Mouse (Mus musculus): ENCODE results near the gene Tppp3. TPM values are rescaled to one million over a fixed set of nuclear protein-coding genes. Genes with fewer than 3 reads are reported as not detected.

Tppp3 gene
- polyA plus RNA-seq, 1 experiment from 2014 or later = 243 TPM

DNA sequence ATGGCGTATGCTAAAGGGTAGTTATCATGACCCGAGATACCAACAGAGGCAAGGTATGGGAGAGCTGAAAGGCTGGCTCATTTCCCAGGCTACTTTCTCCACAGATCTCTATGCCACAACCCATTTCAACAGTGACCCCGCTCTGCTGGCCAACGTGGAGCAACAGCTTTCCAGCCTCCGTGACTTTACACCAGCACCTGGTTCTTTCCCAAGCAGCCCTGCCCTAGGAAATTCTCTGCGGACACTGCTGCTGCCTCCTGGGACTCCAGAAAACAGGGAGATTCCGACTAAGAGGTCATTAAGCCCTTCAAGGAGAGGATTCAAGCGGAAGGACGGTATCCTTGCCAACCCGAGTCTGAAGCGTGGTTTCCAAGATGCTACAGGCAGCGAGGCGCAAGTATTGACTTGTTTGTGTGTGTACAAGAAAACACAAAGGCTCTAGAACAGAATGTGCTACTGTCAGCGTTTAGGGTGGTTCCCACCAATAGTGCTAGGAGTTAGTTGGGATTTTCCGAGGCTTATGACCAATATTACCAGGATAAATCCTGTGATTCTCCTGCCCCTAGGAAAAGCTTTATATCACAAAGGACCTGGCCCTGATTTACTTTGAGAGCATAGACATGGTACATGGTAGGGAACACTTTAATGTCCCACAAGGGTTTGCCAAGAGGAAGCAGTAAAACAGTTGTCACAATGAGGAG, 19.3 kb downstream of the Tppp3 start:
- DNase-seq (ENCODE audit: low spot score) = no peak
- peak overlapping the region; percentile 56; the same call in 1 of the 2 replicates for H3K27ac ChIP-seq
- no peaks in the 10 kb centered on the region for H3K27me3 ChIP-seq (ENCODE audit: insufficient read depth, poor library complexity, severe bottlenecking)
- H3K4me1 ChIP-seq (replicated peaks) = peaks cover 13% of the 10 kb centered on the region
- 70% methylated on average over 15 of the region's 15 CpGs for WGBS
- H3K36me3 ChIP-seq = no peaks in the 10 kb centered on the region
- no peak overlapping the region for H3K4me3 ChIP-seq
- H3K9me3 ChIP-seq = no peaks in the 10 kb centered on the region

DNA sequence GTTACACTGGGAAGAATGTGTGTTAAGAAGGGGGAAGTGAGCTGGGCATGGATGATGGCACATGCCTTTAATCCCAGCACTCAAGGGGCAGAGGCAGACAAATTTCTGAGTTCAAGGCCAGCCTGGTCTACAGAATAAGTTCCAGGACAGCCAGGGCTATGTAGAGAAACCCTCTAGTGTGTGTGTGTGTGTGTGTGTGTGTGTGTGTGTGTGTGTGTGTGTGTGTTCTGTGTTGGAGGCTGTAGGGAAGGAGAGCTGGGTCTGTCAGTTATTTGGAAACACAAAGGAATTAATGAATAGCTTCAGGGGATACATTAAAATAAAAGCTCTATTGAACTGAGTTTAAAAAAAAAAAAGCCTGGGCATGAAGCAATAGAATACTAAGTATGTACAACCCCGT, 20.3 kb downstream of the Tppp3 start:
- peaks cover 17% of the 10 kb centered on the region for H3K4me1 ChIP-seq (replicated peaks)
- 44% methylated on average over 1 of the region's 1 CpGs for WGBS
- DNase-seq (ENCODE audit: low spot score) = no peak
- H3K27ac ChIP-seq = no peak overlapping the region; the same call in 1 of the 2 replicates
- no peaks in the 10 kb centered on the region for H3K27me3 ChIP-seq (ENCODE audit: insufficient read depth, poor library complexity, severe bottlenecking)
- H3K9me3 ChIP-seq = no peaks in the 10 kb centered on the region
- H3K36me3 ChIP-seq = no peaks in the 10 kb centered on the region
- no peak overlapping the region for H3K4me3 ChIP-seq

DNA sequence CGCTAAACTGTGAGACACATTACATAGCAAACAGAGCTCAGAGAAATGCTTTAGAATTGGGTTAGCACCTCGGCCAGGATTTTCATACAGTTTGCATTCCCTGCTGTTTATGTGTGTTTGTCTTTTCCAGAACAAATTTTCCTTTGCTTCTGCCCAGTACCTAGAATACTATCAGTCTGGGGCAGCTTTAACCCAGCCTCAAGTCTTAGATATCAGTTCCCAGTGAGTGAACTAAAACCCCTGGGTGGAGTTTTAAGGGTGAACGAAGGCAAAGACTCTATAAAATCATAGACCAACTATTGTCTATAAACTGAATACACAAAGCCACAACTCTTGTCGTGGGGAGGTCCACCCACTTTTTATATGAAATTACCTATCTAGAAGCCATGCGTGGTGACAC, 22.7 kb downstream of the Tppp3 start:
- H3K9me3 ChIP-seq = no peaks in the 10 kb centered on the region
- H3K27ac ChIP-seq = 0 out of 2 replicates have a peak overlapping the region, but pooled peaks have one; percentile 40
- DNase-seq (ENCODE audit: low spot score) = no peak
- H3K4me3 ChIP-seq = no peak overlapping the region
- WGBS = 91% methylated on average over 5 of the region's 5 CpGs
- H3K36me3 ChIP-seq = no peaks in the 10 kb centered on the region
- H3K27me3 ChIP-seq (ENCODE audit: insufficient read depth, poor library complexity, severe bottlenecking) = no peaks in the 10 kb centered on the region
- peaks cover 26% of the 10 kb centered on the region for H3K4me1 ChIP-seq (replicated peaks)

DNA sequence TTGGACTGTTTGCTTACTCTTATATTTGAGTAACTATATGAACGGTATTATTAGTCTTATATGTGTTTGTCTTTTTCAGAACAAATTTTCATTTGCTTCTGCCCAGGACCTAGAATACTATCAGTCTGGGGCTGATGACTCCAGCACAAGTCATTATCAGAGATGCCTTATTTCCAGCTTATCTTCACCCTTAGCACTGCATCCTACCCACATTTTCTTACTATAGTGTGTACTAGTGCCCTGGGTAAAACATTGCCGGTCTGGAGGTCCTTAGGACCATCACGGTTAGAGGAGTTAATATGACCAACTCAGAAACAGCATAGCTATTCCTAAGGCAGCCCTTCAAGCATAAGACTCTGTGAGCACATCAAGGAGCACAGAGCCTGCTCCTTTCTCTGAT, 23.1 kb downstream of the Tppp3 start:
- 97% methylated on average over 3 of the region's 3 CpGs for WGBS
- no peak for DNase-seq (ENCODE audit: low spot score)
- Histone ChIP-seq H3K4me1 (replicated peaks) (peaks cover 26% of the 10 kb centered on the region), H3K36me3 (no peaks in the 10 kb centered on the region), H3K9me3 (no peaks in the 10 kb centered on the region), H3K27ac (0 out of 2 replicates have a peak overlapping the region, but pooled peaks have one; percentile 40), H3K4me3 (no peak overlapping the region), H3K27me3 (ENCODE audit: insufficient read depth, poor library complexity, severe bottlenecking) (no peaks in the 10 kb centered on the region)

DNA sequence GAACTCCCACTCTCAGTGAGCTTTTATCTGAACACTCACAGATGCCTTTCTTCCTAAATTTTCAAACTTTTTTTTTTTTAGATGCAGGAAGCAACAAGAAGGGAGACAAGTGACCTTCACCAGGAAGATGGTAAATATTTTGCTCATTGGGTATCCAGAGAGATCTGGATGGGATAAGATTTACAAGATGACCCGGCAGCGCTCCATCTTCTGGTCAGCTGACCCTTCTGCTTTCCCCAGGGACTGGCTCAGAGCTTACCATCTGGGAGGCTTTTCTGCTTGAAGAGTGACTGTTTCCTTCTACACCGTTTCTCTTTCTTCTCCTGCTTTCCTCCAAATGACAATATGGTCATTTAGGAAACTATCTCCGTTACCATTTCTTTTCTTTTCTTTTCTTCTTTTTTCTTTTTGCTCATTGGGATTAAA, 25.2 kb downstream of the Tppp3 start:
- peak overlapping the region; percentile 35 for H3K4me3 ChIP-seq
- peak overlapping the region; percentile 92 for H3K27ac ChIP-seq
- H3K27me3 ChIP-seq (ENCODE audit: insufficient read depth, poor library complexity, severe bottlenecking) = no peaks in the 10 kb centered on the region
- 9% methylated on average over 4 of the region's 4 CpGs for WGBS
- no peaks in the 10 kb centered on the region for H3K9me3 ChIP-seq
- DNase-seq (ENCODE audit: low spot score) = peak; percentile 70
- no peaks in the 10 kb centered on the region for H3K36me3 ChIP-seq
- peaks cover 21% of the 10 kb centered on the region for H3K4me1 ChIP-seq (replicated peaks)

DNA sequence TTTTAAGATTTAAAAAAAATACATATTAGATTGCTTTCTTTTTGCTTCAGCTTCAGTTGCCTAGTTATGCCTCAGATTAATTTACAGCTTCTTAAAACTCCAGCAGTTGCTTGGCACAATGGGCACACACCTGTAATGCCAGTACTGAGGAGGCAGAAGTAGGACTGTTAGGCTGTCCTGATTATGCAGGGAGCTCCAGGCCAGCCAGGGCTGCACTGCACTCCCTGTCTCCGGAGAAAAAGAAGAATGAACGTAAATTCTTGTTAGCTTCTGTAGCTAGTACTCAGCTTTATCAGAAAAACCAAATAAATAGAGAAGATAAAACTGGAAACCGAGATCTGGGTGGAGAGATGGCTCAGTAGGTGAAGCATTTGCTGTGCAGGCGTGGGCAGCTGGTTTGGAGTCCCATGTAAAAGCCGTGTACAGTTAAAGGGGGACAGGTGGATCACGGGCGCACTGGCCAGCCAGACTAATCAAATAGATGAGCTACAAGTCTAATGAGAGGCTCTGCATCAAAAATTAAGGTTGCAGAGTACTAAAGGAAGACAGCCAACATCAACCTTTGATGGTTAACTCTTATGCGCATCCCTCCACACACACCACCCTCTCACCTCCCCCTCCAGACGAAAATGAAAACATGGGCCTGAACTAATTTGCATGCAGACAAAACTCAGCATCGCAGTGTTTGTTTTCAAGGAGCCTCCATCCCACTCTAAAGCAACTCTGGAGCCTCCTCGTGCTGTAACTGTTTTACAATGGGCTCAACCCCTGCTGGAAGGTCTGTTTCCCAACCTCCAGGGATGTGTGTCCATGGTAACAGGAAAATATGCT, 25.8 kb downstream of the Tppp3 start:
- Histone ChIP-seq H3K4me1 (replicated peaks) (peaks cover 21% of the 10 kb centered on the region), H3K27me3 (ENCODE audit: insufficient read depth, poor library complexity, severe bottlenecking) (no peaks in the 10 kb centered on the region), H3K9me3 (no peaks in the 10 kb centered on the region), H3K4me3 (peak overlapping the region; percentile 35), H3K27ac (peak overlapping the region; percentile 92), H3K36me3 (no peaks in the 10 kb centered on the region)
- DNase-seq (ENCODE audit: low spot score) = peak; percentile 72
- 21% methylated on average over 11 of the region's 11 CpGs for WGBS

DNA sequence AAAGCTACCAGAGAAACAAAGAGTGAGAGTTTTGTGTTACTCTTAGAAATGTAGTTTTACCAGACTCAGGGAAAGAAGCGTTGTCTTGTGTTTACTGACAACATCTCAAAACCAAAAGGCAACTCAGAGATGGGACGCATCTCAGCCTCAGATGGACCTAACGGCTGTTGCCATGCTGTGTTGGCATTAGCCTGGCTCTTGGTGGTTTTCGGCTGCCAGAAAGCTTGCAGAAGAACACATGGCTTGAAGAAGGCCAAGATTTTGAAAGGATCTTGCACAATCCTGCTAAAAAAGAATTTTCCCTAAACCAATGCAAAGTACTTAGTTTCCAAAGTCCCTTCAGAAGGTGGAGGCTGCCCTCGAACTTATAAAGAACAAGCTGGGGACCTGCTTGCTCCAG, 28.7 kb downstream of the Tppp3 start:
- 93% methylated on average over 5 of the region's 5 CpGs for WGBS
- no peak for DNase-seq (ENCODE audit: low spot score)
- peaks cover 21% of the 10 kb centered on the region for H3K4me1 ChIP-seq (replicated peaks)
- no peaks in the 10 kb centered on the region for H3K9me3 ChIP-seq
- no peaks in the 10 kb centered on the region for H3K36me3 ChIP-seq
- no peaks in the 10 kb centered on the region for H3K27me3 ChIP-seq (ENCODE audit: insufficient read depth, poor library complexity, severe bottlenecking)
- no peak overlapping the region for H3K27ac ChIP-seq
- H3K4me3 ChIP-seq = no peak overlapping the region

DNA sequence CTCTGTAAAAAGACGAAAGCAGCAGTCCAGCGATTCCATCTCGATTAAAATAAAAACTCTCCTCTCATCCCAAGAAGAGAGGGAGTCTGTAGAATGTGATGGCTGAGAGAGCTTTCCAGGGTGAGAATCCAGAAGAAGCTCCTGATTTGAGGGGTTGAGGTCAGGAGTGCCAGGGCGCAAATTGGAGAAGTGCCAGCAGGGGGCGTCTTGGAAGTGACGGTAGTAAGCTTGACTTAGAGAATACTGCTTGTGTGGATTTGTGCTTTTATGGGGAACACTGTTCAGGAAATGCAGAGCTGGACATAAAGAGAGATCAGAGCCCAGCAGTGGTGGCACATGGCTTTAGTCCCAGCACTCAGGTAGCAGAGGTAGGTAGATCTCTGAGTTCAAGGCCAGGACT, 29.9 kb downstream of the Tppp3 start:
- Histone ChIP-seq H3K27me3 (ENCODE audit: insufficient read depth, poor library complexity, severe bottlenecking) (no peaks in the 10 kb centered on the region), H3K27ac (peak overlapping the region; percentile 50; the same call in 1 of the 2 replicates), H3K4me3 (no peak overlapping the region), H3K9me3 (no peaks in the 10 kb centered on the region), H3K36me3 (no peaks in the 10 kb centered on the region), H3K4me1 (replicated peaks) (peaks cover 20% of the 10 kb centered on the region)
- 5% methylated on average over 6 of the region's 6 CpGs for WGBS
- DNase-seq (ENCODE audit: low spot score) = peak; percentile 79

DNA sequence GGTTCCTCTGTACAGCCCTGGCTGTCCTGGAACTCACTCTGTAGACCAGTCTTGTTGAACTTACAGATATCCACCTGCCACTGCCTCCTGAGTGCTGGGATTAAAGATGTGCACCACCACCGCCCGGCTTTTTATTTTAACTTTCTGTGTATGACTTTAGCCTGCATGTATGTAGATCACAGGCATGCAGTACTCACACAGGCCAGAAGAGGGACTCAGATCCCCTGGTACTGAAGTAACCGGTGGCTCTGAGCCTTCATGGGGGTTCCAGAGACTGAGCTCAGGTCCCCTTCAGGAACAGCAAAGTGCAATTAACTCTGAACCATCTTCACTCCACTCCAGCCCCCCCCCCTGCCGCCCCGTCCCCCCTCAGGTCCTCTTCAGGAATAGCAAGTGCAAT, 32.5 kb downstream of the Tppp3 start:
- Histone ChIP-seq H3K27ac (no peak overlapping the region), H3K4me3 (no peak overlapping the region), H3K27me3 (ENCODE audit: insufficient read depth, poor library complexity, severe bottlenecking) (no peaks in the 10 kb centered on the region), H3K36me3 (no peaks in the 10 kb centered on the region), H3K9me3 (no peaks in the 10 kb centered on the region), H3K4me1 (replicated peaks) (peaks cover 10% of the 10 kb centered on the region)
- peak; percentile 60 for DNase-seq (ENCODE audit: low spot score)
- WGBS = 39% methylated on average over 5 of the region's 5 CpGs

DNA sequence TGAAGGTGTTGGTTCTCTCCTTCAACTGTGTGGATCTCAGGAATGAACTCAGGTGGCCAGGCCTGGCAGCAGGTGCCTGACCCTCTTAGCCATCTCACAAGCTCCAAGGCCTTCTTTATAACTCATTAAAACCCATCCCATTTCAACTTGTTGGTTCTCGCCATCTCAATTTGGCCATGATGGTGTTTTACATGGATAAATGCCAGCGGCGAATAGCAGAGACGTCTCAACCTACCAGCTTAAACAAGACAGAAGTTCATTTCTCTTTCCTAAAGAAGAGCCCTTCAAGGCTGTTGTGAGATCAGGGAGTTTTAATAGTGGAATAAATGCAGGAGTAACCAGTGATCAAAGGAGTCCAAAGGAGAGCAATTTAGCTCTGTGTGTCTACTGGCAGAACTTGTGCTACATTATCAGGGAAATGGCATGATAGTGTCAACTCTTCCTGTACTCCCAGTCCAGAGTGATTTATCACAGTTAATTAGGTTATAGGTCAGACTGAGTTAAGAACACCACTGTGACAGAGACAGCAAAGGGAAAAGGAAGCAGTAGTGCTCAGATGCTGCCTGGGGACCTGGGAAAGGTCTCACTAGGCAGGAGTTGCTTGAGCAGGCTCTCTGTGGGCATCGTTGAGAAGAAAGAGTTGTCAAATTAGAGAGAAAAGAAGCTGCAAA, 34.1 kb downstream of the Tppp3 start:
- Histone ChIP-seq H3K27ac (no peak overlapping the region), H3K4me3 (no peak overlapping the region), H3K4me1 (replicated peaks) (peaks cover 25% of the 10 kb centered on the region), H3K9me3 (no peaks in the 10 kb centered on the region), H3K27me3 (ENCODE audit: insufficient read depth, poor library complexity, severe bottlenecking) (no peaks in the 10 kb centered on the region), H3K36me3 (no peaks in the 10 kb centered on the region)
- WGBS = 93% methylated on average over 5 of the region's 5 CpGs
- no peak for DNase-seq (ENCODE audit: low spot score)

DNA sequence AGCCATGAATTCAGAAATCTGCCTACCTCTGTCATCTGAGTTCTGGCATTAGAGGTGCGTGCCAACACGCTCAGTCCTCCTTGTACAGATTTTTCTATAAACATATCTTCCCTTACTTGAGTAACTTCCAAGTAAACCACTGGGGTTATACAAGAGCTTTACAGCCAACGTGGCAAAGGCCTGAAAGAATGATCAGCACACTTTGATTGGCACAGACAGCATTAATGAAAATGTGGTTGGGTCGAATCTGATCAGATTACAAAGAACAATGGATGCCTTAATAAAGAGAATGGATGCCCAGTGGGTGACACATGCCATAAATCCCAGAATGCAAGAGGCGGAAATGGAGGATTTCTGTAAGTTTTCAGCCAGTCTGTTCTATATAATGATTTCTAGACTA, 35.1 kb downstream of the Tppp3 start:
- Histone ChIP-seq H3K9me3 (no peaks in the 10 kb centered on the region), H3K27ac (no peak overlapping the region), H3K4me1 (replicated peaks) (peaks cover 20% of the 10 kb centered on the region), H3K27me3 (ENCODE audit: insufficient read depth, poor library complexity, severe bottlenecking) (no peaks in the 10 kb centered on the region), H3K36me3 (no peaks in the 10 kb centered on the region), H3K4me3 (no peak overlapping the region)
- DNase-seq (ENCODE audit: low spot score) = no peak
- WGBS = 78% methylated on average over 5 of the region's 5 CpGs

DNA sequence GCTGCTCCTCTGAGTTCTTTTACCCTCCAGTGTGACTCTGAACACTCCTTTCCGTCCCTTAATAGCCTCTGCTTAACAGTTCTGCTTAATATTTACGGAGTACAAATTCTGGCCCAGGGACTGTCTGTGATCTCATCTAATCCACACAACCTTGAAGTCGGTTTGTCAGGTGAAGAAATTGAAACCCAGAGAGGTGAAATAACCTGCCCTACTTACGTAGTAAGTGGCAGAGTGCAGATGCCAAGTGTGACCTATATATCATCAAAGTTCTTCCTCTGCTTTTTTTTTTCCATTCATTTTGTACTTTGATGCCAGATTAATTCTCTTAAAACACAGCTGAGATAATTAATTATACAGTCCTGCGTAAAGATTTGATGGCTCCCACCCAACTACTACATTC, 37.2 kb downstream of the Tppp3 start:
- H3K9me3 ChIP-seq = no peaks in the 10 kb centered on the region
- DNase-seq (ENCODE audit: low spot score) = no peak
- no peaks in the 10 kb centered on the region for H3K36me3 ChIP-seq
- H3K27me3 ChIP-seq (ENCODE audit: insufficient read depth, poor library complexity, severe bottlenecking) = no peaks in the 10 kb centered on the region
- no peak overlapping the region for H3K4me3 ChIP-seq
- H3K4me1 ChIP-seq (replicated peaks) = peaks cover 20% of the 10 kb centered on the region
- H3K27ac ChIP-seq = peak overlapping the region; percentile 82
- WGBS = 85% methylated on average over 5 of the region's 5 CpGs

DNA sequence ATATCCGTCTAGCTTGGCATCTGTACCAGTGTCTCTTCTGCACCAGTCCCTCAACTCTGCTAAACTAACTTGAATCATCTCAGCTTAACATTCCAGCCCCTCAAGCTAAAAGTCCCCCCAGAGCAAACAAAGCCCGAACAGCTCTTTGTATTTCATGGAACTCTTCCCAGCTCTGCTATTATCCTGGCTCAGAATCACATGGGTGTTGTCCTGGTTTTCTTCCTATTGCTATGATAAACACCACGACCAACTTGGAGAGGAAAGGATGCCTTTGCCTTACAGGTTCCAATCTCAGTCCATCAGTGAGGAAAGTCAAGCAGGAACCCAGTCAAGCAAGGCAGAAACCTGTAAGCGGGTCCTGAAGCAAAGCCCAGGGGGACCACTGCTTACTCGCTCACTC, 37.8 kb downstream of the Tppp3 start:
- no peaks in the 10 kb centered on the region for H3K36me3 ChIP-seq
- H3K27me3 ChIP-seq (ENCODE audit: insufficient read depth, poor library complexity, severe bottlenecking) = no peaks in the 10 kb centered on the region
- H3K4me3 ChIP-seq = no peak overlapping the region
- 43% methylated on average over 5 of the region's 5 CpGs for WGBS
- no peak for DNase-seq (ENCODE audit: low spot score)
- peaks cover 20% of the 10 kb centered on the region for H3K4me1 ChIP-seq (replicated peaks)
- no peaks in the 10 kb centered on the region for H3K9me3 ChIP-seq
- H3K27ac ChIP-seq = peak overlapping the region; percentile 82
